Mouse (Mus musculus): Measurements from ENCODE around the gene Otof. TPM values are rescaled to one million over a fixed set of nuclear protein-coding genes. Genes with fewer than 3 reads are reported as not detected.

The Otof gene
- polyA plus RNA-seq, 1 experiment from 2014 or later, result 0.09 TPM

DNA sequence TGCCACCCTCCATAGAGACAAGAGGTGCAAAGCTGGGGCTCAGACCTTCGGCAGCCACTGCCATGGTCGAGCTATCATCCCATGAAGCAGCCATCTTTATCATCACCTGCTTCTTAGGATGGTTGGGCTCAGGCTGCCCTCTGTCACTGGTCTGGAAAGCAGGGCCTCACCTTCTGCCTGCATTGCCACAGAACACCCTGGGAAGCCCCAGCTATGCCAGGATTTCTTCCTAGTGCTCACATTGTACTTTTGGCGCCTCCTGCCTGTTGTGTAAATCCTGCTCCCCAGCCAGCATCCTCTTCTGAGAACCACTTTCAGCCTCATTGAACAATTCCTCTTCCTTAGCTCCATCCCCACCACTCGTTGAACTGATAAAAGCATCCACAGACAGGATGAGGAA lies 45.9 kb downstream of the Otof start:
- Histone ChIP-seq H3K4me3 (ENCODE audit: low read depth, low read length) (no peak overlapping the region), H3K9ac (ENCODE audit: low read length) (no peak overlapping the region), H3K36me3 (ENCODE audit: control insufficient read depth, insufficient read depth, low read length) (no peaks in the 10 kb centered on the region), H3K4me1 (replicated peaks; ENCODE audit: control insufficient read depth, insufficient read depth, low read length) (0 out of 2 replicates have a peak, but pooled peaks cover 4% of the 10 kb centered on the region), H3K4me2 (ENCODE audit: low read depth, low read length, severe bottlenecking) (no peak overlapping the region), H3K27ac (ENCODE audit: low read depth, low read length) (no peak overlapping the region), H3K27me3 (ENCODE audit: control insufficient read depth, insufficient read depth, low read length) (no peaks in the 10 kb centered on the region), H3K9me3 (ENCODE audit: control insufficient read depth, low read length) (no peaks in the 10 kb centered on the region)
- no peak for ATAC-seq (replicated peaks; ENCODE audit: low FRiP score)
- no peak for DNase-seq (ENCODE audit: low spot score)
- WGBS, result 62% methylated on average over 4 of the region's 4 CpGs

DNA sequence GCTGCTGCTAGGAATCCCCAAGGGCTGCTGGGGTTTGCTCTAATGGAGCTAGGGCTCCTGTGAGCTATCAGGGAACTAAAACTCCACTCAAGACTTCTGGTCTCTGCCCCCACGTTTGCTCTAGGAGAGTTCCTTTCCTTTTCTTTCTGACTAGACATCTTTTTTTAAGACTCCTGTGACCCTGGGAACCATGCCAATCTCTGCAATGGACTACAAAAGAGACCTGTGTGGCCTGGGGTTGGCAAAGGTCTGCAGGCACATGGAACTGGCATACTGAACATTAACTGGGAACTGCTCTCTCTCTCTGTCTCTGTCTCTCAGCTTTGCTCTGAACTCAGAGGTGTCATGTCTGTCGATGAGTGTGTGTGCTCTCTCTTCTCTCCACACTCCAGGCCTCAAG lies 46.4 kb downstream of the Otof start:
- DNase-seq (ENCODE audit: low spot score) (no peak), ATAC-seq (replicated peaks; ENCODE audit: low FRiP score) (no peak)

DNA sequence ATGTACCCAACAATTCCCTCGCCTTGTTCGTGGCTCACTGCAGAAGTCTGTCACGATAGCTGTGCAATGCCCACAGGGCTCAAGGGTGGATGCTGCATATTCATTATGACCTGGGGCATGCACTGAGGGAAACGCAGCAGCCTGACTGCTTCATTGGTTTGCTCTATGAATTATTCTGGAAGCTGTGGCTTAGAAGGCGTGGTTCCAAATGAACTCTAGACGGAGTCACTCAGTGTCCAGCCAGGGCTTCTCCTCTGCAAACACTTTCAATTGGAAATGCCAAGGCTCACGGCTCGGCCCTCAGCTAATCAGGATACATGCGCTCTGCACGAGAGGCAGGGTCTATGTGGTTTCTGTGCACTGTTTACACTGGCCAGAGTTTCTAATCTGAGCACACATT lies 50.2 kb downstream of the Otof start:
- H3K9ac ChIP-seq (ENCODE audit: low read length), result no peak overlapping the region
- H3K36me3 ChIP-seq (ENCODE audit: control insufficient read depth, insufficient read depth, low read length), result no peaks in the 10 kb centered on the region
- no peak overlapping the region for H3K4me2 ChIP-seq (ENCODE audit: low read depth, low read length, severe bottlenecking)
- H3K4me3 ChIP-seq (ENCODE audit: low read depth, low read length), result no peak overlapping the region
- H3K9me3 ChIP-seq (ENCODE audit: control insufficient read depth, low read length), result no peaks in the 10 kb centered on the region
- peaks cover 11% of the 10 kb centered on the region for H3K4me1 ChIP-seq (replicated peaks; ENCODE audit: control insufficient read depth, insufficient read depth, low read length)
- H3K27ac ChIP-seq (ENCODE audit: low read depth, low read length), result no peak overlapping the region
- ATAC-seq (replicated peaks; ENCODE audit: low FRiP score) (no peak), DNase-seq (ENCODE audit: low spot score) (no peak)
- H3K27me3 ChIP-seq (ENCODE audit: control insufficient read depth, insufficient read depth, low read length), result no peaks in the 10 kb centered on the region
- WGBS, result 77% methylated on average over 10 of the region's 10 CpGs

More for the DNA sequence above, 46.4 kb downstream of the Otof start:
- no peaks in the 10 kb centered on the region for H3K27me3 ChIP-seq (ENCODE audit: control insufficient read depth, insufficient read depth, low read length)
- H3K27ac ChIP-seq (ENCODE audit: low read depth, low read length), result no peak overlapping the region
- H3K4me2 ChIP-seq (ENCODE audit: low read depth, low read length, severe bottlenecking), result no peak overlapping the region
- no peak overlapping the region for H3K9ac ChIP-seq (ENCODE audit: low read length)
- 73% methylated on average over 2 of the region's 2 CpGs for WGBS
- 0 out of 2 replicates have a peak, but pooled peaks cover 4% of the 10 kb centered on the region for H3K4me1 ChIP-seq (replicated peaks; ENCODE audit: control insufficient read depth, insufficient read depth, low read length)
- no peak overlapping the region for H3K4me3 ChIP-seq (ENCODE audit: low read depth, low read length)
- no peaks in the 10 kb centered on the region for H3K9me3 ChIP-seq (ENCODE audit: control insufficient read depth, low read length)
- H3K36me3 ChIP-seq (ENCODE audit: control insufficient read depth, insufficient read depth, low read length), result no peaks in the 10 kb centered on the region

DNA sequence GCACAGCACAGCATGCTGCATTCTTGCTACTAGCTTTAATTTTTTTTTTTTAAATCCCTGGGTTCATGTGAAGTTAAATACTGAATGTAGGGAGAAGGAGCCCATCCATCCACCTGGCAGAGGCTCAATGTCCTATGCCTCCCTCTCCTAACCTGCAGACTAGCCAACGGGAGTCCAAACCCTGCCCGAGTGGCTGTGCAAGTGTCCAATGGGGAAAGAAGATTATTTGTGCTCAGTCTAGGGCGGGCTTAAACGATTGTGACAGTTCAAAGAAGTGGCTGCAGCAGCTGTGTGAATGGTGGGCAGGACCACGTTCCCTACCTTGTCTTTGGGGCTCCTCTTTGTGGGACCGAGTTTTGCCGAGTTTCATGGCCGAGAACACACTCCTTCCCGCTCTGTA lies 54.9 kb downstream of the Otof start:
- peaks cover 8% of the 10 kb centered on the region for H3K4me1 ChIP-seq (replicated peaks; ENCODE audit: control insufficient read depth, insufficient read depth, low read length)
- WGBS, result 7% methylated on average over 9 of the region's 9 CpGs
- no peaks in the 10 kb centered on the region; the same call in 1 of the 2 replicates for H3K27me3 ChIP-seq (ENCODE audit: control insufficient read depth, insufficient read depth, low read length)
- no peaks in the 10 kb centered on the region for H3K9me3 ChIP-seq (ENCODE audit: control insufficient read depth, low read length)
- DNase-seq (ENCODE audit: low spot score), result peak; percentile 59
- ATAC-seq (replicated peaks; ENCODE audit: low FRiP score), result no peak
- no peak overlapping the region for H3K27ac ChIP-seq (ENCODE audit: low read depth, low read length)
- H3K4me3 ChIP-seq (ENCODE audit: low read depth, low read length), result no peak overlapping the region
- H3K36me3 ChIP-seq (ENCODE audit: control insufficient read depth, insufficient read depth, low read length), result no peaks in the 10 kb centered on the region
- H3K9ac ChIP-seq (ENCODE audit: low read length), result peak overlapping the region; percentile 2; the same call in 1 of the 2 replicates
- peak overlapping the region; percentile 20; the same call in 1 of the 2 replicates for H3K4me2 ChIP-seq (ENCODE audit: low read depth, low read length, severe bottlenecking)

DNA sequence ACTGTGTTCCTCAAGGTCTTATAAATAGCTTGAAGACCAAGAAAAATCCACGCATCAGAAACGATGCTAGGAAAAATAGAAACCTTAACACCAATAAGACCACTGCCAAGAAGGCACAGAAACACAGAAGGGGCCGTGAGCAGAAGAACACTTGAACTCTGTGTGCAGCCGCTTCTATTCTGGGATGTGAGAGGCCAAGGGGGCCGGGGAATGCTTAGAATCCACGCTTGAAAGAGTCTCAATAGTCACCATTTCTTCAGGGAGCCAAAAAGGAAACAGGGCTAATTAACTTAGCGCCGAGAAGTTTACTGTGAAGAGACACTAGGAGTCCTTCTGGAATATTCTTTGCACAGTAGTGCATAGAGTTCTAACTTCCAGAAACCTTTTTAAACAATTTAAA lies 60.6 kb downstream of the Otof start:
- no peak for ATAC-seq (replicated peaks; ENCODE audit: low FRiP score)
- H3K27ac ChIP-seq (ENCODE audit: low read depth, low read length), result no peak overlapping the region

DNA sequence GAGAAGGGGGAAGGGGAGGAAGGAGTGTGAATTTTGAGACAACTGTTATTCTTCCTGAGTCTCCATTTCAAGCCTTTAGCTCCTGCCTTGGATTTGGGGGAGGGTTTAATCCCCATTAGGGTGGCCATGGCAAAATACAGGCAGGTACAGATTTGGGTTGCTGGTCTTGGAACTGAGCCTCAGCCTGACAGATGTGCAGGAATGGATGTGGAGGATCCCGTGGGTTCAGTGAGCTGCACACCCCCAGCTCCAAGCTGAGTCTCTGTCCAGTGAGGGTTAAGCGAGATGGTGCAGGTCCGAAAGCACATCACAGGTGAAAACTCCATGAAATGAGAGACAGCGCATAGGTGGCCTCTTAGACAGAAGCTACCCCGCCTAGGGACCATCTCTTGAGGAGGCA lies 61.2 kb downstream of the Otof start:
- H3K9me3 ChIP-seq (ENCODE audit: control insufficient read depth, low read length), result no peaks in the 10 kb centered on the region
- no peaks in the 10 kb centered on the region for H3K36me3 ChIP-seq (ENCODE audit: control insufficient read depth, insufficient read depth, low read length)
- ATAC-seq (replicated peaks; ENCODE audit: low FRiP score) (no peak), DNase-seq (ENCODE audit: low spot score) (no peak)
- whole genome bisulfite sequencing, result 78% methylated on average over 5 of the region's 5 CpGs
- no peaks in the 10 kb centered on the region; the same call in 1 of the 2 replicates for H3K27me3 ChIP-seq (ENCODE audit: control insufficient read depth, insufficient read depth, low read length)
- no peak overlapping the region; the same call in 1 of the 2 replicates for H3K4me2 ChIP-seq (ENCODE audit: low read depth, low read length, severe bottlenecking)
- no peak overlapping the region for H3K27ac ChIP-seq (ENCODE audit: low read depth, low read length)
- H3K4me1 ChIP-seq (replicated peaks; ENCODE audit: control insufficient read depth, insufficient read depth, low read length), result peaks cover 6% of the 10 kb centered on the region; the same call in 1 of the 2 replicates
- no peak overlapping the region for H3K4me3 ChIP-seq (ENCODE audit: low read depth, low read length)
- 0 out of 2 replicates have a peak overlapping the region, but pooled peaks have one; percentile 6 for H3K9ac ChIP-seq (ENCODE audit: low read length)

More for the DNA sequence above, 60.6 kb downstream of the Otof start:
- Histone ChIP-seq H3K4me3 (ENCODE audit: low read depth, low read length) (no peak overlapping the region), H3K27me3 (ENCODE audit: control insufficient read depth, insufficient read depth, low read length) (no peaks in the 10 kb centered on the region; the same call in 1 of the 2 replicates), H3K36me3 (ENCODE audit: control insufficient read depth, insufficient read depth, low read length) (no peaks in the 10 kb centered on the region), H3K9me3 (ENCODE audit: control insufficient read depth, low read length) (no peaks in the 10 kb centered on the region), H3K9ac (ENCODE audit: low read length) (no peak overlapping the region), H3K4me1 (replicated peaks; ENCODE audit: control insufficient read depth, insufficient read depth, low read length) (peaks cover 6% of the 10 kb centered on the region; the same call in 1 of the 2 replicates), H3K4me2 (ENCODE audit: low read depth, low read length, severe bottlenecking) (no peak overlapping the region)
- DNase-seq (ENCODE audit: low spot score), result peak; percentile 73
- WGBS, result 8% methylated on average over 8 of the region's 8 CpGs

DNA sequence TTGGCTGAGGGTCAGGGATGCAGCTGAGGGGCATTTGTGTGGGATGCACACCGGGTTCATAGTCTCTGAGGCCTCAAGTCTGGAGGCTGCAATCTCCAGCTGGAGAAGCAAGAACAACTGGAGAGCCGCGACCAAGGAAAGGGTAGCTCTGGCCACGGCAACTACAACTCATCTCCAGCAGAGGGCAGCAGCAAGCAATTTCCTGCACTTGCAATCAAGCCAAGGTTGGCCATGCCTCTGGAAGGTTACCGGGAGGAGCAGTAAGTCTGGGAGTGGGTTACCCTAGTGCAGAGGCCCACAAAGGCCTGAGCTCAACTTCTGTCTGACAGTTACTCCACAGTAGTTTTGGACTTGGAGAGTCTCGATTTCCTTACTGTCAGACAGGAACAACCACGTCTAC lies 70.3 kb downstream of the Otof start:
- WGBS, result 23% methylated on average over 7 of the region's 7 CpGs
- H3K4me3 ChIP-seq (ENCODE audit: low read depth, low read length), result no peak overlapping the region
- no peaks in the 10 kb centered on the region for H3K36me3 ChIP-seq (ENCODE audit: control insufficient read depth, insufficient read depth, low read length)
- H3K9me3 ChIP-seq (ENCODE audit: control insufficient read depth, low read length), result no peaks in the 10 kb centered on the region
- H3K27ac ChIP-seq (ENCODE audit: low read depth, low read length), result no peak overlapping the region
- no peak for ATAC-seq (replicated peaks; ENCODE audit: low FRiP score)
- H3K9ac ChIP-seq (ENCODE audit: low read length), result no peak overlapping the region
- H3K4me2 ChIP-seq (ENCODE audit: low read depth, low read length, severe bottlenecking), result no peak overlapping the region
- H3K4me1 ChIP-seq (replicated peaks; ENCODE audit: control insufficient read depth, insufficient read depth, low read length), result no peaks in the 10 kb centered on the region
- DNase-seq (ENCODE audit: low spot score), result peak; percentile 87
- no peaks in the 10 kb centered on the region for H3K27me3 ChIP-seq (ENCODE audit: control insufficient read depth, insufficient read depth, low read length)

DNA sequence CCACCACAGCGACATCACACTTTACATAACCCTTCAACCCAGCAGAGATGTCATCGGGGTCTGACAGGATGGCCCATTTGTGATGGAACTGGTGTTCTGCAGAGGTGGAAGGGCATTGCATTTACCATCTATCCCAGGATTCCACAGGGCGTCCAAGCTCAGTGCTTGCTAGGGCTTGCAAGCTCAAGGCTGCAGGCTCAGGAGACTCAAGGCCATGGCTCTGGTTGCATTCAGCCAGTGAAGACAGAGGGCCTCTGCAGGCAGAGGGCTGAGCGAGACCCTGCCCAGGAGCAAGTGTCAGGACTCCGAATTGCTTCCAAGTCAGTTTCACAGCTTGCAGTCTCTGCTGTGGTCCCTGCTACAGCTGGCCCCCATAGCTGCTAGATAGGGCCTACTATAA lies 71.9 kb downstream of the Otof start:
- H3K9ac ChIP-seq (ENCODE audit: low read length), result no peak overlapping the region
- H3K27ac ChIP-seq (ENCODE audit: low read depth, low read length), result no peak overlapping the region
- no peak overlapping the region for H3K4me3 ChIP-seq (ENCODE audit: low read depth, low read length)
- H3K36me3 ChIP-seq (ENCODE audit: control insufficient read depth, insufficient read depth, low read length), result no peaks in the 10 kb centered on the region
- ATAC-seq (replicated peaks; ENCODE audit: low FRiP score) (no peak), DNase-seq (ENCODE audit: low spot score) (no peak)
- no peak overlapping the region for H3K4me2 ChIP-seq (ENCODE audit: low read depth, low read length, severe bottlenecking)
- 87% methylated on average over 5 of the region's 5 CpGs for WGBS
- H3K27me3 ChIP-seq (ENCODE audit: control insufficient read depth, insufficient read depth, low read length), result no peaks in the 10 kb centered on the region
- H3K9me3 ChIP-seq (ENCODE audit: control insufficient read depth, low read length), result no peaks in the 10 kb centered on the region
- no peaks in the 10 kb centered on the region for H3K4me1 ChIP-seq (replicated peaks; ENCODE audit: control insufficient read depth, insufficient read depth, low read length)

DNA sequence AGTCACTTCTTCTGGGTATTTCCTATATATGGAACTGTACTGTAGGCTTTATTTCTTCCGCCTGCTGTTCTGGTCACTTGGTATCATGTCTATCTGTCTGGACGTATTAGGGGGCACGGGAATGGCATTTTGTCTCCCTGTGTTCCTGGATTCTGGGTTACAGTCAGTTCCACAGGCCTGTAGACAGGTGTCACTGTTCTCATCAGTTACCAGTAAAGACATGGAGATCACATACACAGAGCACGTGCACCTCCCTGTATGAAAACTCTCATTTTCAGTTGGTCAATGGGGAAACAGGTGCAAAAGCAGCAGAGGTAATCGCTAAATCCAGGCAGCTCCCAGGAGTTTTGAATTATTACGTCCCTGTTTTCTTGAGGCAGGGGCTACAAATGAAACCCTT lies 74.0 kb downstream of the Otof start:
- 81% methylated on average over 6 of the region's 6 CpGs for WGBS
- H3K4me2 ChIP-seq (ENCODE audit: low read depth, low read length, severe bottlenecking), result no peak overlapping the region
- H3K9ac ChIP-seq (ENCODE audit: low read length), result no peak overlapping the region
- H3K27me3 ChIP-seq (ENCODE audit: control insufficient read depth, insufficient read depth, low read length), result no peaks in the 10 kb centered on the region
- no peak overlapping the region for H3K4me3 ChIP-seq (ENCODE audit: low read depth, low read length)
- no peaks in the 10 kb centered on the region for H3K9me3 ChIP-seq (ENCODE audit: control insufficient read depth, low read length)
- no peaks in the 10 kb centered on the region for H3K36me3 ChIP-seq (ENCODE audit: control insufficient read depth, insufficient read depth, low read length)
- ATAC-seq (replicated peaks; ENCODE audit: low FRiP score) (no peak), DNase-seq (ENCODE audit: low spot score) (no peak)
- no peaks in the 10 kb centered on the region for H3K4me1 ChIP-seq (replicated peaks; ENCODE audit: control insufficient read depth, insufficient read depth, low read length)
- no peak overlapping the region for H3K27ac ChIP-seq (ENCODE audit: low read depth, low read length)

Data from forebrain, embryonic 11.5 days (tissue).